Mouse (Mus musculus) urinary bladder, postnatal 36 days (tissue): ENCODE measurements around the gene Igsf8.
"Not testable (repeated sequence)": the region's sequence is repeated elsewhere in the genome, so short reads cannot be mapped to it uniquely, and the experiment has no call there.

ENCODE experiments used
- DNase-seq, 2 experiments: peaks; one replicate each; pipeline ENCODE4 v3.0.0; 2022; ENCODE audit warnings: low spot score in 2 of 2, mixed read lengths in 1 of 2

Igsf8 gene

DNA sequence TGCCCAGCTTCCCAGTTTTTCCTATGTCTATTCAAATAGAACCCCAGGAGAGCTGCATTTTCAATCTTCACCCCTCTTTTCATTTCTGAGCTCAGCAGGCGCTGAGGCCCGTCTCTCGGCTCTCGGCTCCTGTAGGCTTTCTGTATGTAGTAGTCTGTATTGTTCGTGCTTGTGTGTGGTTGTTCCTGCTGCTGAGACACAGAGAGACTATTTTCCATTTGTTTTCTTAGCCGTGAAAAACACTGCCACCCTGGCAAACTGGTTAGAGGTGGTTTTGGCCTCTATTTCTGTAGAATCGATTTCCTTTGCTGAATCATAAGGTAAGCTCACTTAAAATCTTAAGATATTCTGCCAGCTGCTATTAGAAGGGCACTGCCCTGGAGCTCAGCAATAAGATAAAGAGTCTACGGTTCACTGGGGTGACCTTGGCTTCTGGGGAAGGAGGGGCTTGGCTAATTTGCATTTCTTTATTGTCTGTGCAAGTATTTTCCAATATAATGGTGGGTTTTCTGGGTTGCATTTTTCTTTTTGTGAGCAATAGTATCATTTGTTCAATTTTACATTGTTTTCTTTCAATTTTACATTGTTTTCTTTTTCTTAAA, at the start of gene Igsf8:
TSS of gene Igsf8 (plus strand) at position 165 of the 602 bp plus-strand sequence.
- no peak for DNase-seq

DNA sequence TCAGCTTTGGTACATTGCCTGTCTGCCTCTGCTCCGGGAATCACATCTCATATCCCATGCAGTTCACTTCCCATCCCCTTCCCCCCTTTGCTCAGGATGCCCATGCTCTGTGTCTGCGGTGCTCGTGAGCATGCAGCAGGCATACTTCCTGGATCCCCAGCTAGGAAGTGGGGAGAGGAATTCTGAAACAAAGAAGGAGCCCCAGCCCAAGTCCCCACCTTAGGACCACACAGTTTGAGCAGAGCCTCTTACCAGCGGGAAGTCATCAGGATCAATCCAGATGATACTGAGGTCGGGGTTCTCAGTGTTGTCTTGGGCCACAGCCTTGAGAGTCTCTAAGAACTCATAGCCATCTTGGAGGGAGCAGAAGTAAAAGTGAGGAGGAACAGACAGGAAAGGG, 48.7 kb upstream of the Igsf8 start:
- DNase-seq, result no peak

DNA sequence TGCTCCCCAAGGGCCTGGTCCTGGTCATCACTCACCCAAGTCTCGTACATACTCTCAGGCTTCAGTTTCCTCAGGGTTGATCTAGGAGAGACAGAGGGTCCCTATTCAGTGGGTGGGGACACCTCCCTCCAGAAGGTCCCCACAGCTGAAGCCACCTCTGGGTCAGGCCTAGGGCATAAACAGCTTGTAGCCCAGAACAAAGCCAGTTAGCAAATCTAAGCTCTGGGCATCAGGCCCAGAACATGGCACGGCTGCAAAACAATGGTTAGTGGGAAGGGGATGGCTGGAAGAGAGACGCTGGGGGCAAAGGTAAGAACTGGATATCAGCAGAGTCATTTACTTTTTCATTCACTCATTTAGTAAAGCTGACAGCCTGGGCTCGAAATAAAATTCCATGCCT, 47.7 kb upstream of the Igsf8 start:
- DNase-seq, result no peak

DNA sequence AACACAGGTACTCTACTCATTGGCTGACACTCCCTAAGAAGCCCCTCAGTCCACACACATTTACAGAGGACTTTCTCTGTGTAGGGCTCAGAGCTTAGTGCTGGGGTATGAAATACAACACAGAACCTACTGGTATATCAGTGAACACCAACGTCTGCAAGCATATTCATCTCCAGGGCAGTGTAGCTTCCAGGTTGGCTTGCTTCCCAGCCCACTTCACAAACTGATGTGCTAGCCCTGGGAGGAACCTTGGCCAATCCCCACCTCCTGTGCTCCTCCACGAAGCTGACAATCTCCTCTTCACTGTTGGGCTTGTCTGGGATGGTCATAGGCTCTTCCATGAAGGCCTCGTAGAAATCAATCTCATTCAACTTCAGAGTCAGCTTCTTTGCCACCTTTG, 46.7 kb upstream of the Igsf8 start:
- no peak for DNase-seq

DNA sequence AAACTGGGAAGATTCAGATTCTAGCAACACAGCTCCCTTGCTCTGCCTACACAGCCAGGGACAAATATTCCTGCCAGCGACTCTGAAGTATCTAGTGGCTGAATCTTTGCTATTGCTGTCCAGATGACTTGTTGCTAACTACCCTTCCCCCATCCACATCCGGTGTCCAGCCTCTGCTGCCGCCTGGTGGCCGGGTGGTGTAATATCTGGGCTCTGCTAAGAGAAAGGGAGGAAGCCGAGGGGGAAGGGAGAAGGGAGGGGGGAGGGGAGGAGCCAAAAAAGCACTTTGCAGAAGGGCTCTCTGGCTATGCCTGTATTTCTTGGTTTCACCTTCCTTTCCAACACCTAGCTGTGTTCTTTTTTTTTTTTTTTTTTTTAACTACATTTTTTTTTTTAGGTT, 44.3 kb upstream of the Igsf8 start:
- peak; percentile 89 to 95 for DNase-seq

DNA sequence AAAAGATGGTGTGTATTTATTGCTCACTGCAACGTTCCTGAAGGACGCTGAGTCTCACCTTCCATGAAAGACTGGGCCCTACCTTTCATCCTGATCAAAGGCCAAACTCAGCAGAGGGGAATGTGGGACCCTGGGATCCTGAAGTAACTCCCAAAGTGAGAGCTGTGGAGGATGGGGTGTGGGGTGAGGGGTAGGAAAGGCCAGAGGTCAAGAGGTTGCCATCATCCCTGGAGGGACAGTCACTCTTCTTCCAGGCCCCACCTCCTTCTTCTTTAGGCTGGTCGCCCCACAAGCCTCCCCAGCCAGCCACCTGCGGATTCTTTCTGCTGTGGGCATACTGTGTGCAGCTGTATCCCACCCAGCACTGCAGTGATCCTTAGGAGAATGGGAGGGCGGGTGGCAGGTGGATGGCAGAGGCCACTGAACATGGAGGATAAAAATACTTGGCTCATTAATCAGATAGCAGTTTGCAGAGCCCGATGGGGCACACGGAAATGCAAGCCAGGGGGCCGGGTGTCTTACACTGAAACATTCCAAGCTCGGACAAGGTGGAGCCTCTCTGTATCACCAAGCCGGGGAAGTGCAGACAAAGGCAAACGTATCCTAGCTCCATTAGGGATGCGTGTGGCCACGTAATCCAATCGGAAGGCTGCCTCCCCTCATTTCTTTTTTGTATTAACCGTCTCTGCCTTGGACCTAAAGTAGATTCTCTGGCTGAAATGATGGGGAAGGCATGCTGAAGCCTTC, 43.1 kb upstream of the Igsf8 start:
- DNase-seq, result no peak

DNA sequence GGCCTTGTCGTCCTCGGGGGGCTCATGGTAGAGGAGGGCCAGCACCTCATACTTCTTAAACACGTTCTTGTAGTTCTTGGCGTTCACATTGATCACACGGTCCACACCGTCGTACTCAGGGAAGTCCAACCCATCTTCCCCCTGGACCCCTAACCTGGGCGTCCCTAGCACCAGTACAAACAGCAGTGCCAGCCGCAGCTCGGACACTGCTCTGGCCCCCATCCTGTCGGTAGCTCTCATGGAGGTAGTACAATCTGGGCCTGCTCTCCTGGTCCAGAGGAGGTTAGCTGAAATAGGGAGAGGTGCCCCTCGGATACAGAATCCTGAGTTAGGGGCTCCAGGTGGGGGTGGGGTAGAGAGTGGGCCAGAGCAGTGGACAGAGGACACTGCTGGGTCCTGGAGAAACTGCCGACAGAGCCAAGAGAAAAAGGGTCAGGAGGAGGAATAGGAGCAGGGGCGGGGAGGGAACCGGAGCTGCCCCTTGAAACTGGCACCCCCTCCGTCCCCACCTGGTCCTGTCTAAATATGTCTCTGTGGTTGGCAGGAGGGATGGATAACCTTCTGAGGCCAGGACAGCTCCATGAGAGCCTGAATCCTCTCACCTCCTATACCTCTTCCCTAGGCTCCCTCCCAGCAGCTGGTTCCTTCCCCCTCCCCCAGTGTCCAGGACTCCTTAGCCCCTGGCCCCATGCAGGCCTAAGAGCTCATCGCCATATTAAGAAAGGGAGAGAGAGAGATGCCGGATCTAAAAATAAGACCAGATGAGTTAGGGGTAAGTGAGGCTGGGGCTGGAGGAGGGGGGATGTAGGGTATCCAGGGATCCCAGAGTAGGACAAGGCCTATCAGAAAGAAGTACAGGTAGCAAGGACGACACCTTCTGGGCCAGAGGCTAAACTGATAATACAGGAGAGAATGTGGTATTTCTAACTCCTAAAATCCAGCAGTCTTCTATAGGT, 41.7 kb upstream of the Igsf8 start, which contains the start of gene Casq1:
TSS of gene Casq1 (minus strand) at position 418 of the 956 bp plus-strand sequence.
- DNase-seq, result no peak

DNA sequence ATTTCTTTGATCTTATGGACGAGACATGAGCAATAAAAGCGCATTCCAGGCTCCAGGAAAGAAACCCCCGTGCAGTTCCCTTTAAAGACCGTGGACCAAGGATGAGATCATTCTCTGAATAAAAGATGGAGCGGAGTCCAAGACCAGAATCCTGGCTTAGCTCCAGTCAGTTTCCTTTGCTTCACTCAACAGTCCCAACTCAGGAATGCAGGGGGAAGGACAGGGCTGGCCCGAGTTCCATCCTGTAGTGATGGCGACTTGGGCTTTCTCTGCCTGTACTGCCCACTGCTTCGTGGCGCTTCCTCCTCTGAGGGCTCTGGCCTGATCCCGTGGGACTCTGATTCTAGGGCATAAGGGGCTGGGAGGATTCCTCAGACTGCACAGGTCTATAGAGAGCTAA, 41.0 kb upstream of the Igsf8 start:
- peak in 1 of 2 experiments; percentile 44 for DNase-seq

DNA sequence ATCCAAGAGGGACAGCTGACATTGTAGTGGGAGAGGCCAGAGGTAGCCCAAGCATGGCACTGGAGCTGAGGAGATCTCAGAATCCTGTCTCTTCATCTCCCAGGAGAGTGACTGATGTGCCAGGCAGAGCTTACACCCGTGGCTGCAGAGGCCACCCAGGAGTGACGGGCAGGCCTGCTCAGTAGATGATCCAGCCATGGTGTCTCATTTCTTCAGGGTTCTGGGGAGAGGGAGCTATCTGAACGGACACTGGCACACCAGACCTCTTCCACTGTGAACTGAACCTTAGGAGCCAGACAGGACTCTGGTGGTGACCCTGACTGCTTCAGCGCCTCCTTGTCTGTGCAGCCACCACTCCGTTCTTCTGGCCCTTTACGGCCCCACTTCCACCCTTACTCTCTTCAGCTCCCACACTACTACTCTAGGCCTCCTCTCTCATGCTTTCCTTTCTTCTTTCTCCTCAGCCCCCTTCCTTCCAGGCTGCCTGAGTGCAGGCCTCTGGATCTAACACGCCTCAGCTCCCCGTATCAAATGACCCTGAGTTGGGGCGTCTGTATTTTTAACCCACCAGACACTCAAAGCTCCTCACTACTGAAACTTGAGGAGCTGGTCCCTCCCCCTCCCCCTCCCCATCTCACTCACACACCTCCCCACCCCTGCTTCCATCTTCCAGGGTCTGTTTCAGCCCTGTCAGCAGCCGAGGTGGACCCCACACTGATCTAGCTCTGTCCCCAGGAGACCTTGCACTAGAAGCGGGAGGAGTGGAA, 40.0 kb upstream of the Igsf8 start:
- DNase-seq, result no peak

DNA sequence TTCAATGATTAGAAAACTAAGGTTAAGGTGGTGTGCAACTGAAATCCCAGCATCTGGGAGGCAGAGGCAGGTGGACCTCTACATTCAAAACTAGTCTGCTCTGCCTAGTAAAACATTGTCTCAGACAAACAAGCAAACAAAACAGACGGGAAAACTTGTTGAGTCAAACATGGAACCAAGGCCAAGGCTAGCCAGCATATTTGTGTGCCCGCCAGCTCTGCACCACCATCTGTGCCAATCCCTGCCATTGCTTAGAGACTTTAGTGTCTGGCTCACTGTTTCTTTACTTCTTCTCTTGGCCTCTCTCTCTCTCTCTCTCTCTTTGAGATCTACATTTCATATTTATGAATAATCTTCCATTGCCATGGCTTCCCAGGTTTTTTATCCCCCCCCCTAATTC, 33.2 kb upstream of the Igsf8 start:
- no peak for DNase-seq

DNA sequence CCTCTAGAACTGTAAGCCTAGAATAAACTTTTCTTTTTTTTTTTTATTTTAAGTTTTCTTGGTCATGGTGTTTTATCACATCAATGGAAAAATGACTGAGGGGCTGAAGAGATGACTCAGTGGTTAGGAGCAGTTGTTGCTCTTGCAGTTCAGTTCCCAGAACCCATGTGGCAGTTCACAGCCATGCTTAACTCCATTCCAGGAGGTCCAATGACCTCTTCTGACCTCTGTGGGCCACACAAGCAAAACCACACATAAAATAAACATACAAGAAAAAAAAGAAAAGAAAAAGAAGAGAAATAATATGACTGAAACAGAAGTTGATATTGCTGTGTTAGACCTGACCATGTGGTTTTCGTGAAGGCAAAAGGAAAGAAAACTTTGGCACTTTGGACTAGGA, 32.2 kb upstream of the Igsf8 start:
- no peak for DNase-seq

DNA sequence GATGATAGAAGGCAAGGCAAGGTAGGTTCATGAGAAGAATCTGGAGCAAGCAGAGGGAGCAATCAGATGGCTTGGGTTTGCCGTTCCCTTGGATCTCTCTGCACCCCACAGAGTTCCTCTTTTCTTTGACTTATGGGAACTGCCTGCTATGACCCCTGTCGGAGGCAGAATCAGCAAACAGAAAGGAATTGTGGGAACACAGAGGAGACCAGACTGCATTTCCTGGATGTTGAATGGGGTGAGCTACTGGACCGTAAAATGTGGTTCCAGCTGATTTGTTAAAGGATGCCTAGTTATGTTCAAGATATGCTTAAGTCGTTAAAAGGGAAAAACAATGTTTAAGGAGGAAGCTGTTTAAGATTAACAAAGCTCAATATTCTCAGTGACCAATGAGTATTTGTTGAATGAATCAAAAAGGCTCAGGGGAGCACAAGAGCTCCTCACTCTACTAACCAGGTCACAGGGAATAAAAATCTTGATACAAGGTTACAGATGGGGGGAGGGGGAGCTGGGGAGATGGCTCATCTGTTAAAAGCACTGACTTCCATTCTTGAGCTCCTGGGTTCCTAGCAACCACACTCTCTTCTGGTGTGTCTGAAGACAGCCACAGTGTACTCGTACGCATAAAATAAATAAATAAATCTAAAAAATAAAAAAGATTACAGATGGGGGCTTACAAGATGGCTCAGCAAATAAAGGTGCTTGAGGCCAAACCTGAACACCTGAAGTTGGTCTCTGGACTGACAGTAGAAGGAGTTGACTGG, 20.3 kb upstream of the Igsf8 start:
- DNase-seq, result no peak

DNA sequence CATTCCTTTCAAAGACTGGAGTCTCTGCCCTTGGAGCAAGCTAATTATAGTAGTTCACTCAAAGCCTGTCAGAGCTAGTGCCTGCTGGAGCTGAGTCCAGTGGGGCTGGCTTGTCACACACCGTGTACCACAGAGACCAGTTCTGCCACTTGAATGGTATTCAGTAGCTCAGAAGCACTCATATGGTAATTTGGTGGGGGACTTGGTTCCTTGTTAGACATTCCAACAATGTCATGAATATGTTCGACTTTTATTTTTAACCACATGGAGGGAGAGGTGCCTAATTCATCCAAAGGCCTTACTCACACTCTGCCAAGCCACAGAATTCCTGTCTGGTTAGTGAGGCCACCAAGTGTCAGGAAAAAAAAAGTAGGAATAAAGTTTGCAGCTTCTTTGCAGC, 19.0 kb upstream of the Igsf8 start:
- DNase-seq, result no peak

DNA sequence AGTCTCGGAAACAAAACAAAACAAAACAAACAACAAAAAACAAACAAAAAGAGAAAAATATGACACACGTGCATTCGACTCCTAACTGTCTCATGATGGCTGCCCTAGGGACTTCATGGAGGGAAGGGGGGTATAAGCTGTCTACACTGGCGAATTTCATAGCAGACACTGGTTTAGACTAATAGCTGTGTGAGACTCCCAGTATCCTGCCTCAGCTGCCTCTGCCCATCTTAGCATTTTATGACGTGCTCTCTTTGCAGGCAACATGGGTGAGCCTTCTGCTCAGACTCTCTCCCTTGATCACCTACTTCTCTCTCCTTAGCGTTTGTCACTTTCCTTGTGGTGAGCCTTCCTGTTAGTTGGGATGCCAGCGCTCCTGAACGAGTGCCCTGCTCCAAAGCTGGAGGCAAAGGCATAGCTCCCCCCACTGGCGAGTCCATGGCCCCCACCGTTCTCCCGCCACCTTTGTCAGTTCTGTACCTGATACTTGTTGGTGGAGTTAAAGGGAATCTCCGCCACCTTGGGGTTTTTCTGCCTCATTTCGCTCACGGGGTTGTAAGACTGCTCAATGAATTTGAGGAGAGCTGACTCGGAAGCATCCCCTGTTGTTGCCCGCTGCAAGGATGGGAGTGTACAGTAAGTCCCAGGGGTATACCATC, 17.8 kb upstream of the Igsf8 start:
- DNase-seq, result no peak

DNA sequence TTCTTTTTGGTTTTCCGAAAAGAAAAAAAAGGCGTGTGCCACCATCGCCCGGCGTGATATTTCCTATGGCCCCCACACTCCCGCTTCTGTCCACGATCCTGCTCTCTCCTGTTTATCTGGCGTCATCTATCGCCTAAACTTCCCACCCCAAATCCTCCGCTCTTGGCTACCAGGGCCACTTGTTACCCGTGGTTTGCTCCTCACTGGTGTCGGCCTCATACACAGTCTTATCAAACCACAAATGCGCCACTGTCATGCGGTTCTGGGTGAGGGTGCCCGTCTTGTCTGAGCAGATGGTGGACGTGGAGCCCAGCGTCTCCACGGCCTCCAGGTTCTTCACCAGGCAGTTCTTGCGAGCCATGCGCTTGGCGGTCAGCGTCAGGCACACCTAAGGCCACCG, 16.8 kb upstream of the Igsf8 start:
- not testable (repeated sequence) for DNase-seq

DNA sequence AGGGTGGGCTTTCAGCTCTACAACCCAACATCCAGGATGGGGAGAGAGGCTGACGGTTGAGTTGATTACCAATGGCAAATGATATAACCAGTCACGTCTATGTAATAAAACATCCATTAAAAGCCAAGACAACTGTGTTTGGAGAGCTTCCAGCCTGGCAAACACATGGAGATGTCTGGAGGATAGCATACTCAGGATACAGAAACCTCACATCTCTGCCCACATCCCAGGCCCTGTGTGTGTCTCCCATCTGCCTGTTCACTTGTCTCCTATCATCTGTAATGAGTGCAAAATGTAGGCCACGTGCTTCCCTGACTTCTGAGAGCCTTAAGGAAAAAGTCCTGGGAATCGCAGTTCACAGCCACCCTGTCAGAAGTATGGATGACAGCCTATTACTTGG, 14.2 kb upstream of the Igsf8 start:
- no peak for DNase-seq

DNA sequence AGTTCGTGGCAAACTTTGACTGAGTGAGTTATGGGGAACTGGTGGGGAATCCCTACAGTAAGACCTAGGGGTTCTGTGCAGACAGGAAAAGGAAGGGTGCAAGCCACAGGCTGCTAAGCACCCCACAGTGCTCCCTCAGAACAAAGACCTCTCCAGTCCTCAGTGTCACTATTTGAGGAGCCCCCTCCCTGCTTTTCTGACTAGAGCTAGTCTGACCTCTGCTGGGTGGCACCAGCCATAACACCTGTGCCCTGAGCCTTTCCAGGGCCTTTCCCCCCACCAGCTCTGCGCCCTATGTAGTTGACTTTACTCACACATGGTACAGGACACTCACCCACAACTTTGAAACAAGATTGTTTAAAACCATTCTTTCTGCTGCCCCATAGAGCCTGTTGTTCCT, 13.8 kb upstream of the Igsf8 start:
- no peak for DNase-seq

DNA sequence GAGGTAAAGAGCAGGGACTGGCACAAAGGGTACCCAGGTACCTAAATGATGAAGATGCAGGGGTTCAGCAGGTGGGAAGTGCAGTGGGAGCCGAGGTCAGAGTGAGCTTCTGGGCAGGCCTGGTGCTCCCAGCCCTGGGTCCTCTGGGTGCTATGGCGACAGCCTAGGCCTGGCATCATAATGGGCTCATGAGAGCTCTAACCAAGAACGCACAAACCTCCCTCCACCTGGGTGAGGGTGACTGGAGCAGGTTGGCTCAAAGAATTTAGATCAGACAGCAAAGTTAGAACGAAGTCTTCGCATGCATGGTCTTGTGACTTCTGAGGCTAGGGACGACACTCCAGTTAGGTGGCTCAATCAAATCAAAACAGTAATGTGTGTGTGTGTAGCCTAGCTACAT, 3.1 kb upstream of the Igsf8 start, which contains the start of gene Atp1a4:
TSS of gene Atp1a4 (minus strand) at position 101 of the 400 bp plus-strand sequence.
- DNase-seq, result no peak

DNA sequence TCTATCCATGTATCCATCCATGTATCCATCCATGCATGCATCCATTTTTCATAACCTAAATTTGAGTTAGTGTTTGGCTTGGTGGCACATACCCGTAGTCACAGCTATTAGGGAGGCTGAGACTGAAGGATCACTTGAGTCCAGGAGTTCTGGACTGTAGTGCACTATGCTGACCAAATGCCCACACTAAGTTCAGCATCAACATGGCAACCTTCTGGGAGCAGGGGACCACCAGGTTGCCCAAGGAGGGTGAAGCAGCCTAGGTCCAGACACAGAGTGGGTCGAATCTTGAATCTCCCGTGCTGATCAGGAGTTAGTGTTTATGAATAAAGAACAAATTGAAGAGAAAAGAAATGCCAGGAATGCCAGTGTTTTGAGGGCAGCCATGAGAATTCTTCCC, 9.8 kb downstream of the Igsf8 start:
- no peak for DNase-seq

DNA sequence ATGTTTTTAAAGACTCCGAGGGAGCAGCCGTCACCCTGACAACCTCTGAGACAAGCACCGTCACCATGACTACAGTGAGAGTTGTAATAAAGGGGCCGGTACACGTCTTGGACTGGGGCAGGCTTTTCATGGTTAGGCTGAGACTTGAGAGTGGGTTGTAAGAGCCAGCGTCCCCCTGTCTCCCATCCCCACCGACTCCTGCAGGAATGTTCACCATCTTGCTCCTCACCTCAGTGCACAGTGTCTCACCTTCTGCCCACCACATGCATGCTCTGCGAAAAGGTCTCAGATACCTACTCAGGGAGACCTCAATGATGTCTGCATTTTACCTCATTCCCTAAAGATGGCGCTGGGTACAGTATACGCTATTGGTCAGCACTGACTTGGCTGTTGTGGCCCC, 10.3 kb downstream of the Igsf8 start:
- no peak for DNase-seq
